Mouse (Mus musculus) brain, embryonic 14.5 days (tissue): ENCODE measurements around the gene Slc9b1. TPM values are rescaled to one million over a fixed set of nuclear protein-coding genes. Genes with fewer than 3 reads are reported as not detected.

Experiments used
- DNase-seq: peaks from one replicate; pipeline ENCODE4 v3.0.0-alpha.2; 2011; ENCODE audit warnings: low read depth
- CTCF ChIP-seq: fragments of 200-500 bp; IDR thresholded peaks from 2 replicates; pipeline ENCODE4 v1.5.1; 2012; ENCODE audit warnings: inconsistent platforms, mild to moderate bottlenecking, moderate library complexity, borderline replicate concordance; ENCODE audit not compliant: insufficient read depth, insufficient read length; ENCODE audit errors: extremely low read depth
- POLR2A ChIP-seq: fragments of 200-500 bp; IDR thresholded peaks from 2 replicates; pipeline ENCODE4 v1.6.1; 2012; ENCODE audit warnings: mild to moderate bottlenecking, inconsistent platforms, borderline replicate concordance; ENCODE audit not compliant: poor library complexity, insufficient read depth, insufficient read length, severe bottlenecking; ENCODE audit errors: extremely low read depth
- polyA plus RNA-seq: library from polyadenylated mRNA; depleted of rRNA; stranded (reverse); fragments of >200 nt; gene quantifications from 2 replicates; pipeline ENCODE4 v1.2.3, GENCODE M21; 2012; rRNA removed

The Slc9b1 gene
- not detected in 2 replicates for polyA plus RNA-seq

GRCm38 (mm10) chr3:135347739-135348264, at the start of gene Slc9b1:
Gene Slc9b1, plus strand, starts transcription at chr3:135348029.
- no peak for DNase-seq
- TF ChIP-seq CTCF, result no peak
- TF ChIP-seq POLR2A, result no peak

GRCm38 (mm10) chr3:135298560-135298959, 49.3 kb upstream of the Slc9b1 start:
- DNase-seq, result no peak
- TF ChIP-seq CTCF (no peak), POLR2A (no peak)

GRCm38 (mm10) chr3:135300081-135300480, 47.7 kb upstream of the Slc9b1 start:
- DNase-seq, result peak; percentile 30
- no peak for TF ChIP-seq CTCF
- no peak for TF ChIP-seq POLR2A

- DNase-seq, result peak; percentile 52
- TF ChIP-seq POLR2A (no peak), CTCF (no peak)
Measured at GRCm38 (mm10) chr3:135304060-135304459, 43.8 kb upstream of the Slc9b1 start.

- DNase-seq, result peak; percentile 40
Measured at GRCm38 (mm10) chr3:135304566-135304965, 43.3 kb upstream of the Slc9b1 start.

GRCm38 (mm10) chr3:135307411-135308259, 40.2 kb upstream of the Slc9b1 start, which contains the start of gene Slc9b2:
Gene Slc9b2, plus strand, starts transcription at chr3:135307700.
- TF ChIP-seq CTCF (no peak), POLR2A (no peak)
- peak; percentile 61 for DNase-seq

More at GRCm38 (mm10) chr3:135304566-135304965, 43.3 kb upstream of the Slc9b1 start:
- no peak for TF ChIP-seq CTCF
- no peak for TF ChIP-seq POLR2A

GRCm38 (mm10) chr3:135312916-135313491, 34.8 kb upstream of the Slc9b1 start:
- TF ChIP-seq CTCF, result no peak
- TF ChIP-seq POLR2A, result no peak
- DNase-seq, result no peak

GRCm38 (mm10) chr3:135313727-135314126, 34.1 kb upstream of the Slc9b1 start:
- DNase-seq, result peak; percentile 48
- no peak for TF ChIP-seq CTCF
- TF ChIP-seq POLR2A, result no peak

GRCm38 (mm10) chr3:135314811-135315210, 33.0 kb upstream of the Slc9b1 start:
- no peak for DNase-seq
- TF ChIP-seq CTCF (no peak), POLR2A (no peak)

GRCm38 (mm10) chr3:135315720-135316425, 32.0 kb upstream of the Slc9b1 start:
- no peak for TF ChIP-seq CTCF
- no peak for TF ChIP-seq POLR2A
- DNase-seq, result no peak

GRCm38 (mm10) chr3:135318331-135318730, 29.5 kb upstream of the Slc9b1 start:
- no peak for DNase-seq
- TF ChIP-seq CTCF (no peak), POLR2A (no peak)
